Mouse (Mus musculus) thymus, adult 18-20 months (tissue): ENCODE measurements around the gene Rnf8.
A peak's percentile ranks its signal among the peaks of the same experiment; 100 is the strongest.
"Not testable (repeated sequence)": the region's sequence is repeated elsewhere in the genome, so short reads cannot be mapped to it uniquely, and the experiment has no call there.

Experiments
- DNase-seq, 2 experiments: peaks; one replicate each; pipeline ENCODE4 v3.0.0; 2022; ENCODE audit warnings: mixed read lengths in 2 of 2

Gene Rnf8

GRCm38 (mm10) chr17:29614115-29615023 lies at the start of gene Rnf8, which contains the start of gene Gm28043:
Gene Rnf8, plus strand, starts transcription at chr17:29614790.
Gene Gm28043, plus strand, starts transcription at chr17:29614876.
- DNase-seq, result peak; percentile 87 to 88

- no peak for DNase-seq
Observed at GRCm38 (mm10) chr17:29565521-29565920, 49.1 kb upstream of the Rnf8 start.

- DNase-seq, result no peak
Observed at GRCm38 (mm10) chr17:29568435-29568834, 46.2 kb upstream of the Rnf8 start.

- DNase-seq, result no peak
Observed at GRCm38 (mm10) chr17:29569831-29570230, 44.8 kb upstream of the Rnf8 start.

GRCm38 (mm10) chr17:29579579-29580126 lies 34.9 kb upstream of the Rnf8 start:
- no peak for DNase-seq

GRCm38 (mm10) chr17:29583569-29583968 lies 31.0 kb upstream of the Rnf8 start:
- no peak for DNase-seq

- peak; percentile 37 to 56 for DNase-seq
Observed at GRCm38 (mm10) chr17:29584306-29584705, 30.3 kb upstream of the Rnf8 start.

GRCm38 (mm10) chr17:29584737-29585136 lies 29.9 kb upstream of the Rnf8 start:
- no peak for DNase-seq

GRCm38 (mm10) chr17:29585446-29585845 lies 29.1 kb upstream of the Rnf8 start:
- peak in 1 of 2 experiments; percentile 50 for DNase-seq

GRCm38 (mm10) chr17:29586921-29587320 lies 27.7 kb upstream of the Rnf8 start:
- DNase-seq, result no peak

- no peak for DNase-seq
Observed at GRCm38 (mm10) chr17:29589221-29589898, 25.2 kb upstream of the Rnf8 start.

- no peak for DNase-seq
Observed at GRCm38 (mm10) chr17:29595891-29596770, 18.5 kb upstream of the Rnf8 start.

GRCm38 (mm10) chr17:29596771-29597132 lies 17.8 kb upstream of the Rnf8 start:
- DNase-seq, result no peak

- DNase-seq, result no peak
Observed at GRCm38 (mm10) chr17:29599051-29599450, 15.5 kb upstream of the Rnf8 start.

GRCm38 (mm10) chr17:29599537-29599936 lies 15.1 kb upstream of the Rnf8 start:
- no peak for DNase-seq

GRCm38 (mm10) chr17:29601391-29601790 lies 13.2 kb upstream of the Rnf8 start:
- DNase-seq, result no peak

GRCm38 (mm10) chr17:29603283-29603682 lies 11.3 kb upstream of the Rnf8 start:
- no peak for DNase-seq

GRCm38 (mm10) chr17:29613453-29613852 lies 1.1 kb upstream of the Rnf8 start:
- DNase-seq, result not testable (repeated sequence)

GRCm38 (mm10) chr17:29615024-29615551 lies 498 bp downstream of the Rnf8 start:
- DNase-seq, result no peak

- DNase-seq, result no peak
Observed at GRCm38 (mm10) chr17:29615616-29616015, 1.0 kb downstream of the Rnf8 start.

GRCm38 (mm10) chr17:29619231-29619630 lies 4.6 kb downstream of the Rnf8 start:
- no peak for DNase-seq

- no peak for DNase-seq
Observed at GRCm38 (mm10) chr17:29623488-29623887, 8.9 kb downstream of the Rnf8 start.
